Mouse (Mus musculus): ENCODE results near the gene Slc35c2.

Slc35c2 gene

GRCm38 (mm10) chr2:165242575-165242974, 45.1 kb downstream of the Slc35c2 start:
- intact Hi-C loops (cut with DNase I): no loop called here

DNA sequence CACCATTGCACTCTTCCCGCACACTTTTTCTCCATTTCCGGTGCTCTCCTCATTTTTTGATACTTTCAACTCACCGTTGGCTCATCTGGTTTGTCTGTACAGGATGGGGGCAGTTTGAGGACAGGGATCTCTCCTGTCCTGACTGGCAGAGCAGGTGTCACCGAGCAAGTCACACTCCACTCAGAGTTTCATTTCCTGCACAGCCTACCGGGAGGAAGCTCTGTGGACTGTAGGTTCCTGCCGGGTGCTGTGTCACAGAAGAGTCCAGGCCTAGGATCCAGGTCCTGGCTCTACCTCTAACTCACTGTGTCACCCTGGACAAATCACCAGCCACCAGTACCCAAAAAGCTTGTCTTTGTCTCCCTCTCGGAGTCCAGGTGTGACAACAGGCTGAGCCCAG, 45.9 kb downstream of the Slc35c2 start:
- intact Hi-C loops (cut with DNase I): no loop called here

GRCm38 (mm10) chr2:165240371-165240770, 47.3 kb downstream of the Slc35c2 start:
- intact Hi-C loops (cut with DNase I): no loop called here

GRCm38 (mm10) chr2:165239533-165240144, 48.0 kb downstream of the Slc35c2 start:
- intact Hi-C loops (cut with DNase I): no loop called here

- intact Hi-C loops (cut with DNase I): no loop called here
Measured at GRCm38 (mm10) chr2:165238416-165239145, 49.1 kb downstream of the Slc35c2 start.

DNA sequence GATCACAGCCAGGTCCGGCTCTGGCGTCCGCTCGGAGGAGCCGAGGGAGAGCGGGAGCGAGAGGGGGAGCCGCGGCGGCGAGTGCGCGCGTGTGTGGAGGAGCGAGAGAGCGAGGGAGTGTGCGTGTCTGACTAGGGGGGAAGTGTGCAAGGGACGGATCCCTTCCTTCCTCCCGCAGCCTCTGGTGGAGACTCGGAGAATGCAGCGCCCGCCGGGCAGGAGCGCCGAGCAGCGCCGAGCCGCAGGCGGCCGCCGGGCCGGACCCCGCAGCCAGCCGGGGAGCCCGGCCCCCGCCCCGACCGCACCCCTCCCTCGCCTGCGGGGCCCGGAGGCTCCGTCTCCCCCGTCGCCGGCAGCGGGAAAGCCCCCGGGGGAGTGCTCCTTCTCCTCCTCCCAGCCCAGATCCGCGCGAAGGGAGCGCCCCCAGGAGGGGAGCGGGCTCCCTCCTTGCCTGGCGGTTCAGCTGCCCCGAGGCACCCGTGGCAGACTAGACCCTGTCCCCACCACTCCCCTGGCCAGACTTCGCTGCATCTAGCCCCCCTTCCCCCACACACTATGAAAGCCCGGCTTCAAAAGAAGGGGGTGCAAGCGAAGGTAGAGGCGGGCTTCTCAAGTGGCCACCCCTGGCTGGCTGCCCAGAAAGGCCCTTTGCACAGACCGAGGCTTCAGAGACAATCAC, 52.9 kb downstream of the Slc35c2 start, which contains the start of gene Cdh22:
Gene Cdh22 (minus strand): TSS at position 241 of the 679 bp plus-strand sequence.
- intact Hi-C loops (cut with DNase I): loop anchor here (5.0 kb wide), 1 partner anchor 103 kb away; no protein-coding TSS in a partner anchor

DNA sequence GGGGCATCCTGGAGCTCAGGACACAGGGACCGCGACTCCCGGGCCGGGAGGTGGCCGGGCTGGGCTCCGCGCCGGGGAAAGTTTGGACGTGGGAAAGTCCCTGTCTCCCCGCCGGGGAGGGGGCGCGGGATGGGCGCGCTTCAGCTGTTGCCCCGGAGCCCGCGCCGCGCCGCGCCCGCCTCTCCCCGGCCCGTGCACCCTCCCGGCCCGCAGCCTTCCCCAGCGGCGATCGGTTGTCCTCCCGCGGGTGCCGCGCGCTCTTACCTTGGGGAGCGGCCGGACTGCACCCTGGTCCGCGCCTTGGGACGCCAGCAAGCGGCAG, 53.4 kb downstream of the Slc35c2 start:
- intact Hi-C loops (cut with DNase I): loop anchor here (5.0 kb wide), 1 partner anchor 103 kb away; no protein-coding TSS in a partner anchor

GRCm38 (mm10) chr2:165233491-165234290, 54.0 kb downstream of the Slc35c2 start:
- intact Hi-C loops (cut with DNase I): loop anchor here (5.0 kb wide), 1 partner anchor 104 kb away; no protein-coding TSS in a partner anchor

- intact Hi-C loops (cut with DNase I): no loop called here
Measured at GRCm38 (mm10) chr2:165229050-165229449, 58.6 kb downstream of the Slc35c2 start.
